Mouse (Mus musculus): ENCODE results near the gene Aplp2. TPM values are rescaled to one million over a fixed set of nuclear protein-coding genes. Genes with fewer than 3 reads are reported as not detected.
A peak's percentile ranks its signal among the peaks of the same experiment; 100 is the strongest.

The Aplp2 gene
- total and polyA plus RNA-seq, 3 experiments: 285 to 413 (median 294) TPM

DNA sequence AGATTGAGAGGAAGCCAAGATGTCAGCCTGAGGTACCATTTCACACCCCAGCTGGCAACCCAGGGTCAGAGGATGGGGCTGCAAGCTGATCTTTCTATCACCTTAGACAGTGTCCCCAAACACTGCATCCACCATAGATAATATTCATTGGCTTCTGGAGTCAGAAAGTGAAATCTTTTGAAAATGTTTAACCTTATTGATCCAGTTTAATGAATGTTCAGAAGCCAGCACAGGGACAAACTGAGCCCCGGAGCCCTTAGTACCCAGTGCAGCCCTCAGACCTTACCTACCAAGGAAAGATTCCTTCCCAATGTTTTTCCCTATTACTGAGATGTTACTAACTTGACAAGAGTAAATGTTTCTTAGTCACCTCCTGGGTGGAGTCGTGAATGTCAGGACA lies 26.9 kb upstream of the Aplp2 start:
- Histone ChIP-seq H3K4me1 (ENCODE audit: control insufficient read depth, insufficient read depth, low read length) (no peaks in the 10 kb centered on the region), H3K27me3 (ENCODE audit: control insufficient read depth, insufficient read depth, low read length) (no peaks in the 10 kb centered on the region), H3K9ac (ENCODE audit: low read depth, low read length) (no peak overlapping the region), H3K27ac (no peak overlapping the region), H3K79me2 (replicated peaks; ENCODE audit: control insufficient read depth, insufficient read depth, low read length) (no peaks in the 10 kb centered on the region), H3K36me3 (ENCODE audit: control insufficient read depth, insufficient read depth, low read length) (no peaks in the 10 kb centered on the region), H3K4me3 (no peak overlapping the region)
- DNase-seq: no peak
- TF ChIP-seq POLR2A (IDR thresholded peaks at IDR 0.05; ENCODE audit: insufficient read depth, low read depth, low read length) (no peak), CTCF (IDR thresholded peaks at IDR 0.05) (no peak), EP300 (IDR thresholded peaks at IDR 0.05; ENCODE audit: insufficient read depth, low read depth, low read length) (no peak)
- intact Hi-C loops (cut with DNase I): no loop called here
- 83% methylated on average over 2 of the region's 2 CpGs for WGBS

DNA sequence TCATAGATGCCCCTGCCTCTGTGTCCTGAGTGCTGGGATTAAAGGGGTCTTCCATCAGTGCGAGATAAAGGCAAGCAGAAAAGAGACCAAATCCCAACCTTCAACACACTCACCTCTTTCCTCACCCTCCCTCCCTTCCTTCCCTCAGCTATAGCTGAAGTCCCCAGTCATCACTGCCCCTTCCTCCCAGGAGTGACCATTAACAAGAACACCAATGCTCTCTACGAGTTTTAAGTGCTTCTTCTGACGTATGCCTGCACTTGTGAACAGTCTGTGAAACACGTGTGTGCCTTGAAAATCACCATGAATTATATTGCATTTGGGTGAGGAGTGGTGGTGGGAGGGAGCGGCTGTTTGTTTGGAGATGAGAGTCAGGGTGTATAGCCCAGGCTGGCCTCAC lies 24.5 kb upstream of the Aplp2 start:
- Histone ChIP-seq H3K4me1 (ENCODE audit: control insufficient read depth, insufficient read depth, low read length) (no peaks in the 10 kb centered on the region), H3K36me3 (ENCODE audit: control insufficient read depth, insufficient read depth, low read length) (no peaks in the 10 kb centered on the region), H3K27me3 (ENCODE audit: control insufficient read depth, insufficient read depth, low read length) (no peaks in the 10 kb centered on the region), H3K9ac (ENCODE audit: low read depth, low read length) (no peak overlapping the region), H3K4me3 (no peak overlapping the region), H3K27ac (no peak overlapping the region), H3K79me2 (replicated peaks; ENCODE audit: control insufficient read depth, insufficient read depth, low read length) (no peaks in the 10 kb centered on the region)
- 86% methylated on average over 5 of the region's 5 CpGs for WGBS
- intact Hi-C loops (cut with DNase I): no loop called here
- DNase-seq: no peak
- no peak for TF ChIP-seq EP300 (IDR thresholded peaks at IDR 0.05; ENCODE audit: insufficient read depth, low read depth, low read length)
- no peak for TF ChIP-seq POLR2A (IDR thresholded peaks at IDR 0.05; ENCODE audit: insufficient read depth, low read depth, low read length)
- TF ChIP-seq CTCF (IDR thresholded peaks at IDR 0.05): no peak

DNA sequence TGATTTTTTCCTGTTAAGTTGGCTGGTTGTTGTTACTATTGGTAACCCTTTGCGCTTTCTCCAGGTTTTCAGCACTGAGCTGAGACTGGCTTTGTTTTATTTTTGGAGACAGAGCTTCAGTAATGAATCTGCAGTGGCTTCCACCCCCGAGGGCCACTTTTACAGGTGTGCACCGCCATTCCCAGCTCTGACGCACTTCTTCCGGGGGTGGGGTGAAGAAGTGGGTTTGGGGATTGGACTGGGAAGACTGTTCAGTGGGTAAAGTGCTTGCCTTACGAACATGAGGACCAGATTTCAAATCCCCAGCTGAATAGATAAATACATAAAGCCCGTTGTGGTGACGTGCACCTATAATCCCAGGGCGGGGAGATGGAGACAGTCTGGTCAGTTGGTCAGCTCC lies 23.9 kb upstream of the Aplp2 start:
- intact Hi-C loops (cut with DNase I): no loop called here
- no peak for TF ChIP-seq POLR2A (IDR thresholded peaks at IDR 0.05; ENCODE audit: insufficient read depth, low read depth, low read length)
- TF ChIP-seq CTCF (IDR thresholded peaks at IDR 0.05): no peak
- no peak for TF ChIP-seq EP300 (IDR thresholded peaks at IDR 0.05; ENCODE audit: insufficient read depth, low read depth, low read length)
- no peak overlapping the region for H3K4me3 ChIP-seq
- H3K36me3 ChIP-seq (ENCODE audit: control insufficient read depth, insufficient read depth, low read length): no peaks in the 10 kb centered on the region
- no peaks in the 10 kb centered on the region for H3K27me3 ChIP-seq (ENCODE audit: control insufficient read depth, insufficient read depth, low read length)
- no peak overlapping the region for H3K9ac ChIP-seq (ENCODE audit: low read depth, low read length)
- H3K27ac ChIP-seq: no peak overlapping the region
- H3K4me1 ChIP-seq (ENCODE audit: control insufficient read depth, insufficient read depth, low read length): no peaks in the 10 kb centered on the region
- no peak for DNase-seq
- 83% methylated on average over 9 of the region's 9 CpGs for WGBS
- no peaks in the 10 kb centered on the region for H3K79me2 ChIP-seq (replicated peaks; ENCODE audit: control insufficient read depth, insufficient read depth, low read length)

DNA sequence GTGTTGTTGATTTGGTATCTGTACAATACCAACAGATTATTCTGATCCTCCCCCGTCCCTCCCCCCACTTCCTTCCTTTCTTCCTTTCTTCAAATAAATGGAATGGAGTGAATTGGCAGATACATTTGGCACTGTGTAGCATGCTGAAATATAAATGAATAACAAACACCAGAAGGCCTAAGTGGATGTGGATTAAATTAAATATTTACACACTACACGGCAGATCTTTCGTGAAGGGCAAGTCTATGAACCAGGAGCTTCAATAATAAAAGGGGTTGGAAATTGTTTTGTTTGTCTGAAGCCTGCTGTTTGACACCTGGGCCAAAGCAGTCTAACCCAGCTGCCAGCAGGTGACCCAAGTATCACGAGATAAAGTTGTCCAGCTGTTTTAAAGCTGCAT lies 23.4 kb upstream of the Aplp2 start:
- Histone ChIP-seq H3K79me2 (replicated peaks; ENCODE audit: control insufficient read depth, insufficient read depth, low read length) (no peaks in the 10 kb centered on the region), H3K4me3 (no peak overlapping the region), H3K9ac (ENCODE audit: low read depth, low read length) (no peak overlapping the region), H3K27me3 (ENCODE audit: control insufficient read depth, insufficient read depth, low read length) (no peaks in the 10 kb centered on the region), H3K36me3 (ENCODE audit: control insufficient read depth, insufficient read depth, low read length) (no peaks in the 10 kb centered on the region), H3K4me1 (ENCODE audit: control insufficient read depth, insufficient read depth, low read length) (no peaks in the 10 kb centered on the region), H3K27ac (no peak overlapping the region)
- TF ChIP-seq POLR2A (IDR thresholded peaks at IDR 0.05; ENCODE audit: insufficient read depth, low read depth, low read length) (no peak), EP300 (IDR thresholded peaks at IDR 0.05; ENCODE audit: insufficient read depth, low read depth, low read length) (no peak), CTCF (IDR thresholded peaks at IDR 0.05) (no peak)
- intact Hi-C loops (cut with DNase I): no loop called here
- 28% methylated on average over 4 of the region's 4 CpGs for WGBS
- no peak for DNase-seq

DNA sequence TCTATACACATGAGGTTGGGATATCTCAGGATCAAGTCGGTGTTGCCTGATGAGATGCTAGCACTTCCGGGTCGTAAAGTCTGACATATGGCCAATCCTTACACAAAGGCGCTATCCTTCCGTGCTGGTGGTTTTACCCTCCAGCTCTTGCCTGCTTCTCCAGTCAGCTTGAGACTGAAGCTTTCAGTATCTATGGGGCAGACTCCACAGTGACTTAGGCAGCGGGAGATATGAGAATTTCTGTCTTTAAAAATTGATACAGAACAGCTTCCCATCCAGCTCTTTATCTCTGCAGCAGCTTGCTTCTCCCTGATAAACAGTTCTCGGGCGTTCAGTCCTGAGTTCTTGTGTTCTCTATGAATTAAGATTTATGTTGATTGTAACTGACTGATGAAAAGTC lies 14.9 kb upstream of the Aplp2 start:
- 65% methylated on average over 8 of the region's 8 CpGs for WGBS
- DNase-seq: no peak
- intact Hi-C loops (cut with DNase I): no loop called here

DNA sequence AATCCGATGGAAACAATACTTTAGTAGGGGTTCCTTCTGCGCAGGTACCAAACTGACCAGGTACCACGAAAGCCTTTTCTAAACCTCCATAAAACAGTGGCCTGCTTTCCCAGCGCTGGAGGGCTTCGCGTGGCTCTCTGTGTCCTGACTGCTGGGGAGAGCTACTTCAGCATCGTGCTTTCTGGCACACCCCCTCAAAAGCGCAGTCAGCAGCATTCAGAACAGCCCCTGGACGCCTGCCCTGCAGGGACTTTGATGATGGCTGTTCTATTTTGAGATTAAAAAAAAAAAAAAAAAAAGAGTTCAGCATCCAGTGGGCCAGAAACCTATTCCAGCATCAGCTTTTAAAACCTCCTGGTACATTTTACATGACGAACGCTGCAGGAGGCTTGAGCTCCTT lies 14.2 kb upstream of the Aplp2 start:
- Histone ChIP-seq H3K36me3 (ENCODE audit: control insufficient read depth, insufficient read depth, low read length) (no peaks in the 10 kb centered on the region; the same call in 1 of the 2 replicates), H3K27me3 (ENCODE audit: control insufficient read depth, insufficient read depth, low read length) (no peaks in the 10 kb centered on the region), H3K27ac (no peak overlapping the region), H3K79me2 (replicated peaks; ENCODE audit: control insufficient read depth, insufficient read depth, low read length) (no peaks in the 10 kb centered on the region), H3K4me3 (no peak overlapping the region), H3K9ac (ENCODE audit: low read depth, low read length) (no peak overlapping the region), H3K4me1 (ENCODE audit: control insufficient read depth, insufficient read depth, low read length) (peaks cover under 1% of the 10 kb centered on the region; the same call in 1 of the 2 replicates)
- intact Hi-C loops (cut with DNase I): no loop called here
- 48% methylated on average over 11 of the region's 11 CpGs for WGBS
- TF ChIP-seq EP300 (IDR thresholded peaks at IDR 0.05; ENCODE audit: insufficient read depth, low read depth, low read length): no peak
- TF ChIP-seq POLR2A (IDR thresholded peaks at IDR 0.05; ENCODE audit: insufficient read depth, low read depth, low read length): no peak
- no peak for TF ChIP-seq CTCF (IDR thresholded peaks at IDR 0.05)
- peak; percentile 52 to 56 for DNase-seq

More for the DNA sequence above, 14.9 kb upstream of the Aplp2 start:
- no peak for TF ChIP-seq EP300 (IDR thresholded peaks at IDR 0.05; ENCODE audit: insufficient read depth, low read depth, low read length)
- no peak for TF ChIP-seq CTCF (IDR thresholded peaks at IDR 0.05)
- TF ChIP-seq POLR2A (IDR thresholded peaks at IDR 0.05; ENCODE audit: insufficient read depth, low read depth, low read length): no peak
- Histone ChIP-seq H3K27me3 (ENCODE audit: control insufficient read depth, insufficient read depth, low read length) (no peaks in the 10 kb centered on the region), H3K4me1 (ENCODE audit: control insufficient read depth, insufficient read depth, low read length) (no peaks in the 10 kb centered on the region), H3K36me3 (ENCODE audit: control insufficient read depth, insufficient read depth, low read length) (no peaks in the 10 kb centered on the region; the same call in 1 of the 2 replicates), H3K79me2 (replicated peaks; ENCODE audit: control insufficient read depth, insufficient read depth, low read length) (no peaks in the 10 kb centered on the region), H3K27ac (no peak overlapping the region), H3K4me3 (no peak overlapping the region), H3K9ac (ENCODE audit: low read depth, low read length) (no peak overlapping the region)

Data from heart, adult 2 months (tissue).